Mouse (Mus musculus) lung, postnatal 0 days (tissue): ENCODE data around the gene Astn1.

Experiments used
- CTCF ChIP-seq: IDR thresholded peaks from 2 replicates; pipeline ENCODE4 v1.5.1; 2016; ENCODE audit warnings: antibody characterized with exemption, mild to moderate bottlenecking
- EP300 ChIP-seq: IDR thresholded peaks from 2 replicates; pipeline ENCODE4 v1.6.1; 2016; ENCODE audit warnings: antibody characterized with exemption, mild to moderate bottlenecking, control low read depth

DNA sequence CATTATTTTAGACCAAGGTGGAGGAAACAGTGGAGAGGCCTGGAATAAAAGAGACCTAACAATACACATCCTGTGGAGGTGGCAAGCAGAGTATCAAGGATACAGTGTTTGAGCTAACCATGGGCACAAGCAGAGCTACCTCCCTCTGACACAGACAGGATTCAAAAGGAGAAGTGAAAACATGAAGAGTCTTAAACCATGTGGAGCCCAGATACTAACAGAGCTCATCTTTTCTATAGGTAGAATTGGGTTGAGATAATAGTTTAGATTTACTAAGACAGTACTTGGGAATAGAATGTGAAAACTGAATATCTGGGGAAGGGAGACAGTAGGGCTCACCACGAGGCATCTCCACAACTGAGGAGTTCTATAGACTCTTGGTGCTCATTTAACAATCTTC lies 84.0 kb downstream of the Astn1 start:
- TF ChIP-seq CTCF (no peak), EP300 (no peak)
